Mouse (Mus musculus) ES-E14 (cell line): Measurements from ENCODE around the gene Heatr4. TPM values are rescaled to one million over a fixed set of nuclear protein-coding genes. Genes with fewer than 3 reads are reported as not detected.
"Not testable (repeated sequence)": the region's sequence is repeated elsewhere in the genome, so short reads cannot be mapped to it uniquely, and the experiment has no call there.

ENCODE experiments used
- DNase-seq: peaks from one replicate; pipeline ENCODE4 v3.0.0-alpha.2; 2013; ENCODE audit warnings: low read depth, low spot score
- H3K27ac ChIP-seq: 2 replicates; pipeline ENCODE4 v1.5.1; 2012; ENCODE audit warnings: low read depth, mild to moderate bottlenecking, low read length, moderate library complexity, mixed read lengths; ENCODE audit not compliant: poor library complexity, insufficient read depth, severe bottlenecking
- H3K36me3 ChIP-seq: 2 replicates; pipeline ENCODE4 v1.6.1; 2012; ENCODE audit warnings: mild to moderate bottlenecking, low read length, moderate library complexity, mixed read lengths; ENCODE audit not compliant: control insufficient read depth, poor library complexity, insufficient read depth, severe bottlenecking
- H3K4me1 ChIP-seq, 2 experiments: fragments of 150-350 bp in 1 of 2; sonication (generic) in 1 of 2; 2 replicates each; pipeline ENCODE4 v1.6.1; 2012; ENCODE audit warnings: low read length in 2 of 2, mild to moderate bottlenecking in 1 of 2, mixed read lengths in 1 of 2; ENCODE audit not compliant: control insufficient read depth in 2 of 2, insufficient read depth in 2 of 2, poor library complexity in 1 of 2
- H3K4me3 ChIP-seq, 2 experiments: fragments of 150-350 bp in 1 of 2; sonication (generic) in 1 of 2; 2 replicates each; pipeline ENCODE4 v1.5.1; 2012; ENCODE audit warnings: low read length in 2 of 2, low read depth in 1 of 2, mild to moderate bottlenecking in 1 of 2, mixed read lengths in 1 of 2; ENCODE audit not compliant: insufficient read depth in 1 of 2, poor library complexity in 1 of 2, severe bottlenecking in 1 of 2
- H3K9ac ChIP-seq: 2 replicates; pipeline ENCODE4 v1.6.1; 2012; ENCODE audit warnings: low read depth, mild to moderate bottlenecking, low read length, mixed read lengths; ENCODE audit not compliant: poor library complexity, insufficient read depth, severe bottlenecking
- H3K9me3 ChIP-seq: fragments of 150-350 bp; sonication (generic); 2 replicates; pipeline ENCODE4 v1.6.1; 2012; ENCODE audit warnings: low read depth, mild to moderate bottlenecking, low read length; ENCODE audit not compliant: control insufficient read depth, insufficient read depth
- CHD2 ChIP-seq: IDR thresholded peaks from 2 replicates; pipeline ENCODE4 v1.6.1; 2014; ENCODE audit warnings: mild to moderate bottlenecking, low read depth, low read length, inconsistent platforms
- HCFC1 ChIP-seq: IDR thresholded peaks from 2 replicates; pipeline ENCODE4 v1.6.1; 2012; ENCODE audit warnings: low read length, inconsistent platforms, borderline replicate concordance; ENCODE audit not compliant: insufficient read depth
- MAFK ChIP-seq: IDR thresholded peaks from 2 replicates; pipeline ENCODE4 v1.6.1; 2014; ENCODE audit warnings: mild to moderate bottlenecking, low read depth, low read length, inconsistent platforms; ENCODE audit not compliant: insufficient read depth
- ZC3H11A ChIP-seq: IDR thresholded peaks from 2 replicates; pipeline ENCODE4 v1.6.1; 2012; ENCODE audit warnings: low read depth, mild to moderate bottlenecking, inconsistent platforms, low read length, borderline replicate concordance
- ZNF384 ChIP-seq: IDR thresholded peaks from 2 replicates; pipeline ENCODE4 v1.6.1; 2012; ENCODE audit warnings: low read depth, low read length, inconsistent platforms
- in situ Hi-C, 2 experiments: fragments of 600-800 bp; cut with MboI; formaldehyde crosslinking; loops; one replicate each; pipeline ENCODE4 v1.15.1; 2025; ENCODE audit warnings: low sequenced_read_pairs in 2 of 2, inconsistent platforms in 1 of 2; ENCODE audit not compliant: unreplicated experiment in 2 of 2
- total RNA-seq: library from RNA; depleted of rRNA; stranded (reverse); fragments of 300-350 nt; gene quantifications from 2 replicates; pipeline ENCODE4 v1.2.3, GENCODE M21; 2012

Heatr4 gene
- total RNA-seq, 1 experiment, result not detected

GRCm38 (mm10) chr12:84008729-84009128 lies 24.1 kb upstream of the Heatr4 start:
- Histone ChIP-seq H3K9me3 (no peaks in the 10 kb centered on the region), H3K36me3 (no peaks in the 10 kb centered on the region; the same call in 1 of the 2 replicates), H3K4me1 (no peaks in the 10 kb centered on the region), H3K27ac (no peak overlapping the region), H3K4me3 (peak overlapping the region in 1 of 2 experiments; percentile 54; a peak in 2 of 4 replicates), H3K9ac (no peak overlapping the region)
- no peak for TF ChIP-seq ZNF384
- no peak for TF ChIP-seq CHD2
- no peak for TF ChIP-seq HCFC1
- no peak for TF ChIP-seq ZC3H11A
- TF ChIP-seq MAFK, result no peak
- in situ Hi-C loops, result no loop called here
- no peak for DNase-seq

GRCm38 (mm10) chr12:84008251-84008650 lies 23.6 kb upstream of the Heatr4 start:
- no peak overlapping the region for H3K9ac ChIP-seq
- in situ Hi-C loops, result no loop called here
- no peak for DNase-seq
- no peak for TF ChIP-seq ZC3H11A
- no peak for TF ChIP-seq CHD2
- no peak for TF ChIP-seq HCFC1
- TF ChIP-seq MAFK, result no peak
- no peak for TF ChIP-seq ZNF384
- peak overlapping the region; percentile 28; the same call in 1 of the 2 replicates for H3K27ac ChIP-seq
- no peaks in the 10 kb centered on the region for H3K4me1 ChIP-seq
- peaks cover 2% of the 10 kb centered on the region; the same call in 1 of the 2 replicates for H3K9me3 ChIP-seq
- H3K4me3 ChIP-seq, result no peak overlapping the region
- no peaks in the 10 kb centered on the region; the same call in 1 of the 2 replicates for H3K36me3 ChIP-seq

GRCm38 (mm10) chr12:84003866-84004265 lies 19.2 kb upstream of the Heatr4 start:
- Histone ChIP-seq H3K4me1 (no peaks in the 10 kb centered on the region), H3K36me3 (no peaks in the 10 kb centered on the region), H3K9ac (no peak overlapping the region), H3K27ac (no peak overlapping the region), H3K4me3 (no peak overlapping the region), H3K9me3 (peaks cover 2% of the 10 kb centered on the region; the same call in 1 of the 2 replicates)
- DNase-seq, result no peak
- in situ Hi-C loops, result no loop called here
- TF ChIP-seq MAFK (no peak), HCFC1 (no peak), CHD2 (no peak), ZNF384 (no peak), ZC3H11A (no peak)

- no peak overlapping the region for H3K9ac ChIP-seq
- TF ChIP-seq MAFK (no peak), ZC3H11A (no peak), HCFC1 (no peak), CHD2 (no peak), ZNF384 (no peak)
- H3K9me3 ChIP-seq, result peaks cover 2% of the 10 kb centered on the region; the same call in 1 of the 2 replicates
- H3K36me3 ChIP-seq, result no peaks in the 10 kb centered on the region
- in situ Hi-C loops, result no loop called here
- H3K4me3 ChIP-seq, result no peak overlapping the region
- H3K27ac ChIP-seq, result no peak overlapping the region
- no peak for DNase-seq
- H3K4me1 ChIP-seq, result no peaks in the 10 kb centered on the region; a peak in 1 of 4 replicates
Observed at GRCm38 (mm10) chr12:84000418-84000817, 15.8 kb upstream of the Heatr4 start.

- DNase-seq, in situ Hi-C loops, H3K9ac ChIP-seq, H3K4me1 ChIP-seq, H3K9me3 ChIP-seq, H3K27ac ChIP-seq, H3K4me3 ChIP-seq, H3K36me3 ChIP-seq: not testable (repeated sequence)
Observed at GRCm38 (mm10) chr12:83999237-83999636, 14.6 kb upstream of the Heatr4 start.
